Mouse (Mus musculus) stomach, postnatal 0 days (tissue): ENCODE measurements at regions not wholly inside any gene's neighbourhood (a gene's known extent, or its start where the extent isn't known, plus 50 kb on each side); places are given as distances from the start of the nearest gene placed in this dataset.

Experiments
- CTCF ChIP-seq: IDR thresholded peaks from 2 replicates; pipeline ENCODE4 v1.5.1; 2016; ENCODE audit warnings: antibody characterized with exemption, low read depth, mild to moderate bottlenecking, moderate library complexity
- EP300 ChIP-seq: optimal IDR thresholded peaks from 2 replicates; pipeline ENCODE3; 2016; ENCODE audit warnings: antibody characterized with exemption

DNA sequence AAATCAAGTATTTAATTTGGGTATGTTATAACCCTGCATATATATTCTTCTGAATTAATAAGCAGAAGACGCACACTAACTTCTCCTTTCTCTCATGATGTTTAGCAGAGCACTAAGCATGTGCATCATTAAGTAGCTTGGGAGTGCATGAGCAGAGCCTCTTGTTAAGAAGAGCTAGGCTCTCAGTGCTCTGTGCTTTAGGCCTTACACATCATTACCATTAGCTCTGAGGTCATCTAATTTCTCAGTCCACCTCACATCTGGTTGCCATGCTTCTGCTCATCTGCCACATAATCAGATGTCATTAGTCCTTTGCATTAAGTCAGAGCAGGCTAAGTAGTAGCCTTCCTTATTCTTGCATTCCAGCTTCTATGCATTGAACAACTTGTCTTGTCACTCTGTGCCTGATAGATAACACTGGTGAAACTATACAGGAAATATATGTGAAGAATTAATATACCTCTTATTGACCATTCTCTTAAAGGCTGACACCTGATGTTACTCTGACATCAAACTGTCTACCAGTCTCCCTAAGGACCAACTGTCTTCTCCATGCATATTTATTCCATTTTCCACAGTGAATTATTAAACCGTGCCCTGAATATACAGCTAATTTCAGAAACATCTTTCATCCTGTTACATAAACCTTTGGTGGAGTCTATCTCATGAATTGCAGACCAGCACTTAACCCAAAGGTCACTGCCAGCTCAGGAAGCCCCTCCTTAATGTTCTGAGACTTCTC is 192.3 kb upstream of the Gm21830 start:
- TF ChIP-seq CTCF = no peak
- no peak for TF ChIP-seq EP300
